Mouse (Mus musculus) megakaryocyte, embryonic 14.5 days (primary cell): ENCODE data around the gene Unc93a2.
"Not testable (repeated sequence)": the region's sequence is repeated elsewhere in the genome, so short reads cannot be mapped to it uniquely, and the experiment has no call there.

Experiments
- FLI1 ChIP-seq: IDR thresholded peaks from 2 replicates; pipeline ENCODE4 v1.6.1; 2012; ENCODE audit warnings: low read length, inconsistent platforms, mixed read lengths
- GATA1 ChIP-seq: IDR thresholded peaks from 3 replicates; pipeline ENCODE4 v1.6.1; 2012; ENCODE audit warnings: mixed read lengths, low read length, inconsistent platforms, borderline replicate concordance

DNA sequence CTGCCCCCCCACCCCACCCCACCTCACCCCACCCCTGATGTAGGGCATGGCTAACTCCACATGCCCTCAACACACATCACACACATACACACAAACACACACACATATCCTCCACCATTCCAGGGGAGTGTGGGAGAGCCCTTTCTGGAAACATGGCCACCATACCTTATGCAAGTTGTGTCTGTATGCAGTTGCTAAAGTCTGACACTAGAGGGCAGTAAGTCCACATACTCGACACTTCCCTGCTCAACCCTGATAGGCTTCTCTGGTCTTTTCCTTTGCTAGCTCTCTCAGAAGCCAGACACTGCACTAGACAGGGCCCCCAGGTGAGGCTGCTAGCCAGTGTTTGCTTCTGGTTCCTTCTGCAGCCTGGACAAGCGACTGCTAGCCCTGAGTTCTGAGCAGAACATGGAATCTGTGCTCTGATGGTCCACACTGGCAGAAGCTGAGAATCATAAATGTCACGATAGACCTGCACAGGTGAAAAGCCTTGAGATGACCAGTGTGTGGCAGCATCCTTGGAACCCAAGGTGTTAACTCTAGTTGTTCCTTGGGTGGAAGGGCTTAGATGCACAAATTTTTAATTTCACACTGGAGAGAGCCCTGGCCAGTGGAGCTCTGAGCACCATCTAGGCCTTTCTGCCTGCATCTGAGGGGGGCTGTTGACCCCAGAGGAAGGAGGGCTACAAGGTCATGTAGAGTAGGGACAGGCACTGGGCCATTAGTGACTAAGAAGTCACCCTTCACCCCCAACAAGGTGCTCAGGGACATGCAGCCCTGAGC, 35.1 kb upstream of the Unc93a2 start:
- not testable (repeated sequence) for TF ChIP-seq GATA1, FLI1
